Mouse (Mus musculus): ENCODE data around the gene Abcb10. TPM values are rescaled to one million over a fixed set of nuclear protein-coding genes. Genes with fewer than 3 reads are reported as not detected.
"Not testable (repeated sequence)": the region's sequence is repeated elsewhere in the genome, so short reads cannot be mapped to it uniquely, and the experiment has no call there.

The Abcb10 gene
- 16.2 and 21.4 TPM in 2 replicates for polyA plus RNA-seq (2011; ENCODE audit: insufficient read length, low read depth, missing spikeins)

- H3K4me1 ChIP-seq (ENCODE audit: control insufficient read depth, insufficient read depth, low read length) = 0 out of 2 replicates have a peak, but pooled peaks cover 4% of the 10 kb centered on the region
- TF ChIP-seq CTCF (IDR thresholded peaks at IDR 0.05; ENCODE audit: borderline replicate concordance, insufficient read depth, low read length) = no peak
- TF ChIP-seq POLR2A (IDR thresholded peaks at IDR 0.05; ENCODE audit: low read depth, low read length) = peak; percentile 93
Measured at GRCm38 (mm10) chr8:123982826-123983400, at the start of gene Abcb10. TSS of gene Abcb10 (minus strand) at chr8:123983122.

GRCm38 (mm10) chr8:124027831-124028230, 44.9 kb upstream of the Abcb10 start:
- Histone ChIP-seq H3K4me1 (ENCODE audit: control insufficient read depth, insufficient read depth, low read length) (no peaks in the 10 kb centered on the region), H3K4me3 (ENCODE audit: insufficient read depth, low read length) (no peak overlapping the region), H3K27ac (ENCODE audit: insufficient read depth, low read length) (no peak overlapping the region)
- TF ChIP-seq POLR2A (IDR thresholded peaks at IDR 0.05; ENCODE audit: low read depth, low read length) (no peak), CTCF (IDR thresholded peaks at IDR 0.05; ENCODE audit: borderline replicate concordance, insufficient read depth, low read length) (no peak)

More at GRCm38 (mm10) chr8:123982826-123983400, at the start of gene Abcb10:
- Histone ChIP-seq H3K27ac (ENCODE audit: insufficient read depth, low read length) (peak within 1 kb of the TSS; percentile 83), H3K4me3 (ENCODE audit: insufficient read depth, low read length) (peak within 1 kb of the TSS; percentile 91)

GRCm38 (mm10) chr8:124026265-124026664, 43.3 kb upstream of the Abcb10 start:
- H3K4me3 ChIP-seq (ENCODE audit: insufficient read depth, low read length); H3K4me1 ChIP-seq (ENCODE audit: control insufficient read depth, insufficient read depth, low read length); H3K27ac ChIP-seq (ENCODE audit: insufficient read depth, low read length): not testable (repeated sequence)

GRCm38 (mm10) chr8:124021237-124022227, 38.6 kb upstream of the Abcb10 start, which contains the start of the genes Taf5l and Urb2:
TSS of gene Taf5l (minus strand) at chr8:124021397.
TSS of gene Urb2 (plus strand) at chr8:124021508.
- H3K27ac ChIP-seq (ENCODE audit: insufficient read depth, low read length) = peak within 1 kb of the TSS; percentile 63
- H3K4me1 ChIP-seq (ENCODE audit: control insufficient read depth, insufficient read depth, low read length) = peaks cover 16% of the 10 kb centered on the region
- TF ChIP-seq CTCF (IDR thresholded peaks at IDR 0.05; ENCODE audit: borderline replicate concordance, insufficient read depth, low read length) (no peak), POLR2A (IDR thresholded peaks at IDR 0.05; ENCODE audit: low read depth, low read length) (peak; percentile 75)
- peak within 1 kb of the TSS; percentile 88 for H3K4me3 ChIP-seq (ENCODE audit: insufficient read depth, low read length)

- Histone ChIP-seq H3K4me3 (ENCODE audit: insufficient read depth, low read length) (peak overlapping the region; percentile 88), H3K27ac (ENCODE audit: insufficient read depth, low read length) (peak overlapping the region; percentile 63), H3K4me1 (ENCODE audit: control insufficient read depth, insufficient read depth, low read length) (peaks cover 16% of the 10 kb centered on the region)
- no peak for TF ChIP-seq POLR2A (IDR thresholded peaks at IDR 0.05; ENCODE audit: low read depth, low read length)
Measured at GRCm38 (mm10) chr8:124020439-124021236, 37.7 kb upstream of the Abcb10 start.

GRCm38 (mm10) chr8:124019782-124020181, 36.9 kb upstream of the Abcb10 start:
- H3K27ac ChIP-seq (ENCODE audit: insufficient read depth, low read length) = no peak overlapping the region
- TF ChIP-seq CTCF (IDR thresholded peaks at IDR 0.05; ENCODE audit: borderline replicate concordance, insufficient read depth, low read length) (no peak), POLR2A (IDR thresholded peaks at IDR 0.05; ENCODE audit: low read depth, low read length) (no peak)
- peak overlapping the region; percentile 84 for H3K4me3 ChIP-seq (ENCODE audit: insufficient read depth, low read length)
- peaks cover 16% of the 10 kb centered on the region for H3K4me1 ChIP-seq (ENCODE audit: control insufficient read depth, insufficient read depth, low read length)

GRCm38 (mm10) chr8:124014751-124015150, 31.8 kb upstream of the Abcb10 start:
- H3K27ac ChIP-seq (ENCODE audit: insufficient read depth, low read length) = no peak overlapping the region
- TF ChIP-seq POLR2A (IDR thresholded peaks at IDR 0.05; ENCODE audit: low read depth, low read length) (no peak), CTCF (IDR thresholded peaks at IDR 0.05; ENCODE audit: borderline replicate concordance, insufficient read depth, low read length) (no peak)
- H3K4me1 ChIP-seq (ENCODE audit: control insufficient read depth, insufficient read depth, low read length) = peaks cover 12% of the 10 kb centered on the region
- no peak overlapping the region for H3K4me3 ChIP-seq (ENCODE audit: insufficient read depth, low read length)

GRCm38 (mm10) chr8:124014299-124014698, 31.4 kb upstream of the Abcb10 start:
- not testable (repeated sequence) for H3K27ac ChIP-seq (ENCODE audit: insufficient read depth, low read length); H3K4me3 ChIP-seq (ENCODE audit: insufficient read depth, low read length); H3K4me1 ChIP-seq (ENCODE audit: control insufficient read depth, insufficient read depth, low read length)

- Histone ChIP-seq H3K4me3 (ENCODE audit: insufficient read depth, low read length) (no peak overlapping the region), H3K4me1 (ENCODE audit: control insufficient read depth, insufficient read depth, low read length) (no peaks in the 10 kb centered on the region; the same call in 1 of the 2 replicates), H3K27ac (ENCODE audit: insufficient read depth, low read length) (no peak overlapping the region)
- no peak for TF ChIP-seq CTCF (IDR thresholded peaks at IDR 0.05; ENCODE audit: borderline replicate concordance, insufficient read depth, low read length)
- no peak for TF ChIP-seq POLR2A (IDR thresholded peaks at IDR 0.05; ENCODE audit: low read depth, low read length)
Measured at GRCm38 (mm10) chr8:124011989-124012586, 29.2 kb upstream of the Abcb10 start.
